Mouse (Mus musculus) spleen, adult 2 months (tissue): ENCODE measurements around the gene Acot11.

Source experiments
- CTCF ChIP-seq: fragments of 200-500 bp; IDR thresholded peaks from 2 replicates; pipeline ENCODE4 v1.5.1; 2011; ENCODE audit warnings: mild to moderate bottlenecking, inconsistent platforms; ENCODE audit not compliant: insufficient read depth, insufficient read length, insufficient replicate concordance; ENCODE audit errors: extremely low read depth
- POLR2A ChIP-seq: fragments of 200-500 bp; IDR thresholded peaks from 2 replicates; pipeline ENCODE4 v1.6.1; 2011; ENCODE audit warnings: low read depth, low read length, inconsistent platforms

- no peak for TF ChIP-seq POLR2A
- TF ChIP-seq CTCF, result no peak
Observed at GRCm38 (mm10) chr4:106769306-106769705, 35.5 kb downstream of the Acot11 start.
